Mouse (Mus musculus) midbrain, embryonic 11.5 days (tissue): Measurements from ENCODE around the gene Zpr1. TPM values are rescaled to one million over a fixed set of nuclear protein-coding genes. Genes with fewer than 3 reads are reported as not detected.
A peak's percentile ranks its signal among the peaks of the same experiment; 100 is the strongest.

ENCODE experiments used
- ATAC-seq: fragments of 200-750 bp; cut with Nextera tagmentation; 2 replicates; pipeline ENCODE4 v1.8.0; 2017; ENCODE audit warnings: moderate TSS enrichment, moderate library complexity; ENCODE audit not compliant: low FRiP score
- DNase-seq: peaks from one replicate; pipeline ENCODE4 v3.0.0; 2015; ENCODE audit warnings: low spot score; ENCODE audit errors: missing footprints
- H3K27ac ChIP-seq: fragments of 300-500 bp; sonication (generic); 2 replicates; pipeline ENCODE4 v1.5.1; 2014; ENCODE audit warnings: low read depth, low read length
- H3K27me3 ChIP-seq: fragments of 300-500 bp; sonication (generic); 2 replicates; pipeline ENCODE4 v1.6.1; 2014; ENCODE audit warnings: mild to moderate bottlenecking, low read length, moderate library complexity, mixed read lengths; ENCODE audit not compliant: control insufficient read depth, insufficient read depth
- H3K36me3 ChIP-seq: fragments of 300-500 bp; sonication (generic); 2 replicates; pipeline ENCODE4 v1.6.1; 2014; ENCODE audit warnings: mild to moderate bottlenecking, low read length, moderate library complexity, mixed read lengths; ENCODE audit not compliant: control insufficient read depth, insufficient read depth
- H3K4me1 ChIP-seq: fragments of 300-500 bp; sonication (generic); 2 replicates; pipeline ENCODE4 v1.6.1; 2014; ENCODE audit warnings: low read length; ENCODE audit not compliant: control insufficient read depth, insufficient read depth
- H3K4me2 ChIP-seq: fragments of 300-500 bp; sonication (generic); 2 replicates; pipeline ENCODE4 v1.6.1; 2014; ENCODE audit warnings: mild to moderate bottlenecking, moderate library complexity
- H3K4me3 ChIP-seq: fragments of 300-500 bp; sonication (generic); 2 replicates; pipeline ENCODE4 v1.5.1; 2014; ENCODE audit warnings: low read depth, low read length
- H3K9ac ChIP-seq: fragments of 300-500 bp; sonication (generic); 2 replicates; pipeline ENCODE4 v1.6.1; 2014; ENCODE audit warnings: low read length
- H3K9me3 ChIP-seq: fragments of 300-500 bp; sonication (generic); 2 replicates; pipeline ENCODE4 v1.6.1; 2016; ENCODE audit warnings: low read length; ENCODE audit not compliant: control insufficient read depth
- WGBS: fragments of 180-500 bp; shearing (Covaris S2); extraction: QIAGEN DNeasy Blood & Tissue Kit; methylation state at CpG from one replicate; pipeline ENCODE4 v1.1.7; 2014; 5-methylcytosine and 5-hydroxymethylcytosine counted together
- polyA plus RNA-seq: library from polyadenylated mRNA; unstranded; fragments of >200 nt; fragmentation: Nextera tagmentation; extraction: Ambion mirVana; gene quantifications from 2 replicates; pipeline ENCODE4 v1.2.1, GENCODE M21; 2014

The Zpr1 gene
- polyA plus RNA-seq, 1 experiment from 2014 or later = 62.0 TPM

- no peak overlapping the region for H3K27ac ChIP-seq
- DNase-seq (no peak), ATAC-seq (no peak)
- no peak overlapping the region for H3K4me3 ChIP-seq
- peaks cover 19% of the 10 kb centered on the region for H3K36me3 ChIP-seq
- no peaks in the 10 kb centered on the region; the same call in 1 of the 2 replicates for H3K27me3 ChIP-seq
- no peak overlapping the region for H3K4me2 ChIP-seq
- no peak overlapping the region for H3K9ac ChIP-seq
- no peaks in the 10 kb centered on the region for H3K9me3 ChIP-seq
- peaks cover 6% of the 10 kb centered on the region for H3K4me1 ChIP-seq
- 89% methylated on average over 9 of the region's 9 CpGs for WGBS
Measured at GRCm38 (mm10) chr9:46274494-46274893, 1.6 kb downstream of the Zpr1 start.

- H3K4me3 ChIP-seq = peak within 1 kb of the TSS; percentile 84
- H3K9ac ChIP-seq = peak within 1 kb of the TSS; percentile 87
- peak within 1 kb of the TSS; percentile 60; the same call in 1 of the 2 replicates for H3K27ac ChIP-seq
- WGBS = under 1% methylated on average over 55 of the region's 55 CpGs
- no peaks in the 10 kb centered on the region for H3K9me3 ChIP-seq
- peak; percentile 92 for ATAC-seq
- H3K36me3 ChIP-seq = peaks cover 19% of the 10 kb centered on the region
- peak; percentile 100 for DNase-seq
- no peaks in the 10 kb centered on the region for H3K27me3 ChIP-seq
- peak within 1 kb of the TSS; percentile 57 for H3K4me2 ChIP-seq
- peaks cover 6% of the 10 kb centered on the region for H3K4me1 ChIP-seq
Measured at GRCm38 (mm10) chr9:46282631-46283436, 10.0 kb downstream of the Zpr1 start, which contains the start of gene Bud13. Gene Bud13 (plus strand): TSS chr9:46283008.

- no peak for DNase-seq
- 90% methylated on average over 4 of the region's 4 CpGs for WGBS
Measured at GRCm38 (mm10) chr9:46298381-46298780, 25.5 kb downstream of the Zpr1 start.

GRCm38 (mm10) chr9:46302142-46302541 lies 29.3 kb downstream of the Zpr1 start:
- Histone ChIP-seq H3K27ac (no peak overlapping the region), H3K4me2 (no peak overlapping the region), H3K36me3 (no peaks in the 10 kb centered on the region; the same call in 1 of the 2 replicates), H3K9ac (no peak overlapping the region), H3K4me3 (no peak overlapping the region), H3K27me3 (no peaks in the 10 kb centered on the region), H3K9me3 (no peaks in the 10 kb centered on the region), H3K4me1 (no peaks in the 10 kb centered on the region)
- peak; percentile 93 for DNase-seq
- 22% methylated on average over 2 of the region's 2 CpGs for WGBS
- ATAC-seq = no peak

More at GRCm38 (mm10) chr9:46298381-46298780, 25.5 kb downstream of the Zpr1 start:
- H3K9me3 ChIP-seq = no peaks in the 10 kb centered on the region
- H3K27me3 ChIP-seq = no peaks in the 10 kb centered on the region
- no peak overlapping the region for H3K27ac ChIP-seq
- H3K4me3 ChIP-seq = no peak overlapping the region
- no peak overlapping the region for H3K9ac ChIP-seq
- H3K36me3 ChIP-seq = no peaks in the 10 kb centered on the region; the same call in 1 of the 2 replicates
- H3K4me1 ChIP-seq = no peaks in the 10 kb centered on the region
- ATAC-seq = no peak
- no peak overlapping the region for H3K4me2 ChIP-seq

GRCm38 (mm10) chr9:46309121-46309520 lies 36.3 kb downstream of the Zpr1 start:
- Histone ChIP-seq H3K9ac (no peak overlapping the region), H3K36me3 (no peaks in the 10 kb centered on the region), H3K4me2 (no peak overlapping the region), H3K4me3 (no peak overlapping the region), H3K27me3 (no peaks in the 10 kb centered on the region), H3K27ac (no peak overlapping the region), H3K4me1 (no peaks in the 10 kb centered on the region), H3K9me3 (no peaks in the 10 kb centered on the region)
- DNase-seq (no peak), ATAC-seq (no peak)
- WGBS = 12% methylated on average over 7 of the region's 7 CpGs

GRCm38 (mm10) chr9:46314507-46314906 lies 41.6 kb downstream of the Zpr1 start:
- DNase-seq (peak; percentile 97), ATAC-seq (peak; percentile 73)
- Histone ChIP-seq H3K9me3 (no peaks in the 10 kb centered on the region), H3K27ac (no peak overlapping the region), H3K36me3 (no peaks in the 10 kb centered on the region), H3K9ac (no peak overlapping the region), H3K27me3 (no peaks in the 10 kb centered on the region), H3K4me3 (no peak overlapping the region), H3K4me1 (peaks cover 12% of the 10 kb centered on the region), H3K4me2 (no peak overlapping the region)
- 2% methylated on average over 4 of the region's 4 CpGs for WGBS

- no peak overlapping the region for H3K4me3 ChIP-seq
- no peak overlapping the region for H3K27ac ChIP-seq
- no peaks in the 10 kb centered on the region for H3K36me3 ChIP-seq
- peak; percentile 31; the same call in 1 of the 2 replicates for ATAC-seq
- H3K9ac ChIP-seq = no peak overlapping the region
- H3K4me2 ChIP-seq = no peak overlapping the region
- no peaks in the 10 kb centered on the region for H3K27me3 ChIP-seq
- H3K4me1 ChIP-seq = peaks cover 12% of the 10 kb centered on the region
- no peaks in the 10 kb centered on the region for H3K9me3 ChIP-seq
- WGBS = 50% methylated on average over 2 of the region's 2 CpGs
- DNase-seq = no peak
Measured at GRCm38 (mm10) chr9:46314921-46315320, 42.1 kb downstream of the Zpr1 start.

- peak; percentile 64 for ATAC-seq
- 23% methylated on average over 11 of the region's 11 CpGs for WGBS
Measured at GRCm38 (mm10) chr9:46315807-46316365, 43.0 kb downstream of the Zpr1 start.

GRCm38 (mm10) chr9:46316388-46316787 lies 43.5 kb downstream of the Zpr1 start:
- Histone ChIP-seq H3K36me3 (no peaks in the 10 kb centered on the region), H3K27ac (0 out of 2 replicates have a peak overlapping the region, but pooled peaks have one; percentile 9), H3K9ac (peak overlapping the region; percentile 20; the same call in 1 of the 2 replicates), H3K4me3 (no peak overlapping the region), H3K27me3 (no peaks in the 10 kb centered on the region), H3K4me2 (no peak overlapping the region), H3K9me3 (no peaks in the 10 kb centered on the region), H3K4me1 (peaks cover 12% of the 10 kb centered on the region)
- WGBS = 21% methylated on average over 5 of the region's 5 CpGs
- ATAC-seq = no peak
- DNase-seq = peak; percentile 86

More at GRCm38 (mm10) chr9:46315807-46316365, 43.0 kb downstream of the Zpr1 start:
- H3K9me3 ChIP-seq = no peaks in the 10 kb centered on the region
- H3K9ac ChIP-seq = peak overlapping the region; percentile 16
- H3K27me3 ChIP-seq = no peaks in the 10 kb centered on the region
- H3K4me2 ChIP-seq = peak overlapping the region; percentile 19; the same call in 1 of the 2 replicates
- no peaks in the 10 kb centered on the region for H3K36me3 ChIP-seq
- peak overlapping the region; percentile 9; the same call in 1 of the 2 replicates for H3K27ac ChIP-seq
- H3K4me1 ChIP-seq = peaks cover 12% of the 10 kb centered on the region
- peak; percentile 88 for DNase-seq
- H3K4me3 ChIP-seq = no peak overlapping the region
